Mouse (Mus musculus): Measurements from ENCODE around the gene Pemt. TPM values are rescaled to one million over a fixed set of nuclear protein-coding genes. Genes with fewer than 3 reads are reported as not detected.

Gene Pemt
- total RNA-seq, 2 experiments from 2014 or later = 4.7 to 5.7 TPM

Other genes with a start within 250 kb of the Pemt start
- 10 to 100 TPM; 41.9 to 43.6 TPM for gene Flcn, start 236.5 kb downstream of the Pemt start, total RNA-seq (2021)
- gene Nt5m, start 207.0 kb downstream of the Pemt start, total RNA-seq (2021) = 10 to 100 TPM; 18.0 to 18.6 TPM
- 10 to 100 TPM; 67.6 to 78.1 TPM for gene Cops3, start 206.7 kb downstream of the Pemt start, total RNA-seq (2021)
- gene Med9, start 98.3 kb downstream of the Pemt start, total RNA-seq (2021) = 10 to 100 TPM; 15.3 to 17.9 TPM
- 1 to 10 TPM; 1.3 to 2.1 TPM for gene Rasd1, start 81.5 kb downstream of the Pemt start, total RNA-seq (2021)
- 10 to 100 TPM; 18.1 to 20.8 TPM for gene Rai1, start 58.5 kb upstream of the Pemt start, total RNA-seq (2021)
- gene Srebf1, start 176.1 kb upstream of the Pemt start, total RNA-seq (2021) = 10 to 100 TPM; 18.4 to 21.0 TPM